Mouse (Mus musculus) brain, embryonic 14.5 days (tissue): ENCODE data around the gene Fam104a.

Experiments
- CTCF ChIP-seq: fragments of 200-500 bp; IDR thresholded peaks from 2 replicates; pipeline ENCODE4 v1.5.1; 2012; ENCODE audit warnings: inconsistent platforms, mild to moderate bottlenecking, moderate library complexity, borderline replicate concordance; ENCODE audit not compliant: insufficient read depth, insufficient read length; ENCODE audit errors: extremely low read depth
- POLR2A ChIP-seq: fragments of 200-500 bp; IDR thresholded peaks from 2 replicates; pipeline ENCODE4 v1.6.1; 2012; ENCODE audit warnings: mild to moderate bottlenecking, inconsistent platforms, borderline replicate concordance; ENCODE audit not compliant: poor library complexity, insufficient read depth, insufficient read length, severe bottlenecking; ENCODE audit errors: extremely low read depth

DNA sequence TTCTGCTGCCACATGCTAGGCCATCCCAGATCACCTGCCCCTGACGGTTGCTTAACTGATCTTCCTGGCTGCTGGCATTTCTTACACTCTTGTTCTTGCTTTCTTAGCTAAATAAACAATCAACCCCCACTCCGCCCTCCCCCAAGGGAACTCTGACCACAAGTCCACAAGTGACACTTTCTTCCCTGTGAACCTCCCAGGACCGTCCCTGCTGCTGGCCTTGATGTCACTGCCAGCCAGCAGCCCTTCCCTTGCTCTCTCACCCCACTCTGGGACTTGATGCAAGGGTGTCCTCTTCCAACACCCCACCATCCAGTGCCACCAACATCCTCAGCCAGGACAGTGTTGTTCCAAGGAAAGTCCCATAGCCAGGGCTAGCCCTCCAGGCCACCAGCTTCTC lies 46.9 kb upstream of the Fam104a start:
- TF ChIP-seq CTCF, result no peak
- no peak for TF ChIP-seq POLR2A
